Mouse (Mus musculus) forebrain, embryonic 16.5 days (tissue): Measurements from ENCODE around the gene Dtd1. TPM values are rescaled to one million over a fixed set of nuclear protein-coding genes. Genes with fewer than 3 reads are reported as not detected.
A peak's percentile ranks its signal among the peaks of the same experiment; 100 is the strongest.

Experiments
- ATAC-seq: fragments of 200-750 bp; cut with Nextera tagmentation; 2 replicates; pipeline ENCODE4 v1.8.0; 2017; ENCODE audit warnings: mild to moderate bottlenecking, moderate library complexity
- H3K27ac ChIP-seq: fragments of 300-500 bp; sonication (generic); 2 replicates; pipeline ENCODE4 v1.5.1; 2014; ENCODE audit warnings: low read length, control low read depth
- H3K27me3 ChIP-seq: fragments of 300-500 bp; sonication (generic); replicated peaks from 2 replicates; pipeline ENCODE4 v1.6.1; 2014; ENCODE audit warnings: low read length; ENCODE audit not compliant: control insufficient read depth, insufficient read depth
- H3K36me3 ChIP-seq: fragments of 300-500 bp; sonication (generic); 2 replicates; pipeline ENCODE4 v1.6.1; 2014; ENCODE audit not compliant: control insufficient read depth, insufficient read depth
- H3K4me1 ChIP-seq: fragments of 300-500 bp; sonication (generic); replicated peaks from 2 replicates; pipeline ENCODE4 v1.6.1; 2014; ENCODE audit warnings: low read length; ENCODE audit not compliant: control insufficient read depth, insufficient read depth
- H3K4me2 ChIP-seq: fragments of 300-500 bp; sonication (generic); 2 replicates; pipeline ENCODE4 v1.6.1; 2014; ENCODE audit warnings: mild to moderate bottlenecking, low read length, control low read depth
- H3K4me3 ChIP-seq: fragments of 300-500 bp; sonication (generic); replicated peaks from 2 replicates; pipeline ENCODE4 v1.5.1; 2014; ENCODE audit warnings: mild to moderate bottlenecking, low read length, control low read depth
- H3K9ac ChIP-seq: fragments of 300-500 bp; sonication (generic); replicated peaks from 2 replicates; pipeline ENCODE4 v1.6.1; 2014; ENCODE audit warnings: low read depth, low read length, control low read depth
- H3K9me3 ChIP-seq: fragments of 300-500 bp; sonication (generic); 2 replicates; pipeline ENCODE4 v1.6.1; 2016; ENCODE audit warnings: low read length; ENCODE audit not compliant: control insufficient read depth
- WGBS: fragments of 180-500 bp; shearing (Covaris S2); extraction: QIAGEN DNeasy Blood & Tissue Kit; methylation state at CpG from one replicate; pipeline ENCODE4 v1.1.7; 2014; 5-methylcytosine and 5-hydroxymethylcytosine counted together
- polyA plus RNA-seq: library from polyadenylated mRNA; unstranded; fragments of >200 nt; fragmentation: Nextera tagmentation; extraction: Ambion mirVana; gene quantifications from 2 replicates; pipeline ENCODE4 v1.2.1, GENCODE M21; 2015

Dtd1 gene
- polyA plus RNA-seq, 1 experiment from 2014 or later, result 80.4 TPM

DNA sequence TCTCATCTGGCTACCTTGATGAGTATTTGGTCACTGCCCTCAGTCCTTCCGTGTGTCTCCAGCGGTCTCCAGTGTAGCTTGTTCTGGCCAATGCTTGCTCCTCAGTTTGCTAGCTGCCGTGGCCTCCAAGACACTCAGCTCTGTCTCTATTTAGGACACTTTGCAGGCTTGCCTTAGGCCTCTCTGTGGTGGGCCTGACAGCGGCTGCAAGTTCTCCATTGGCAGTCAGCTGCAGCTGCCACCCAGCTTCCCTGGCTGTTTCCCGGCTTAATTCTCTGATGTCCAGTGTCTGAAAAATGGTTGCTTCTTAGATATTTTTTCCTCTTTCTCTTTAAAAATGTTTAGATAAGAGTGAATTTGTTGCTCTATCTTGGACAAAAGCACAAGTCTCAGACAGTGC, 116.6 kb downstream of the Dtd1 start:
- Histone ChIP-seq H3K4me3 (no peak overlapping the region), H3K4me1 (peaks cover 15% of the 10 kb centered on the region), H3K36me3 (no peaks in the 10 kb centered on the region), H3K9ac (no peak overlapping the region), H3K27me3 (no peaks in the 10 kb centered on the region), H3K9me3 (no peaks in the 10 kb centered on the region), H3K27ac (no peak overlapping the region), H3K4me2 (no peak overlapping the region)
- 91% methylated on average over 5 of the region's 5 CpGs for WGBS
- ATAC-seq, result no peak

DNA sequence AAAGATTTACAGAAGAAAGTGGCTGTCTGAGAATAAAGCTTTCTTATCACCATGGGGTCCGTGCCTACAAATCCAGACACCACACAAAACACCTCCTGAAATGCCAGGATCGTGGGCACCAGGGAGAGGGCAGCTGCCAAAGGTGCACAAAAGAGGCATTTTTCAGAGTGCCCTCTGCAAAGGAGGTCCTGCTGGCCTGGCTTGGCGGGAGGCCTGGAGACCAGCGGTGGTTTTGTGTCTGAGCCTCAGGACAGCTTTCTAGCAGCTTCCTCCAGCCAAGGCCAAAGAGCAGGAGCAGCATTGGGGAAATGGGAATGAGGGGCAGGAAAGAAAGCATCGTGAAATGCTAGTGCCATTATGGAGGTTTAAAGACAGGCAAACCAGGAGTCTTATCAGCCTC, 118.6 kb downstream of the Dtd1 start:
- WGBS, result 32% methylated on average over 5 of the region's 5 CpGs
- Histone ChIP-seq H3K27ac (no peak overlapping the region), H3K4me1 (peaks cover 15% of the 10 kb centered on the region), H3K9me3 (no peaks in the 10 kb centered on the region), H3K27me3 (no peaks in the 10 kb centered on the region), H3K36me3 (no peaks in the 10 kb centered on the region), H3K9ac (no peak overlapping the region), H3K4me3 (no peak overlapping the region), H3K4me2 (no peak overlapping the region)
- ATAC-seq, result no peak

DNA sequence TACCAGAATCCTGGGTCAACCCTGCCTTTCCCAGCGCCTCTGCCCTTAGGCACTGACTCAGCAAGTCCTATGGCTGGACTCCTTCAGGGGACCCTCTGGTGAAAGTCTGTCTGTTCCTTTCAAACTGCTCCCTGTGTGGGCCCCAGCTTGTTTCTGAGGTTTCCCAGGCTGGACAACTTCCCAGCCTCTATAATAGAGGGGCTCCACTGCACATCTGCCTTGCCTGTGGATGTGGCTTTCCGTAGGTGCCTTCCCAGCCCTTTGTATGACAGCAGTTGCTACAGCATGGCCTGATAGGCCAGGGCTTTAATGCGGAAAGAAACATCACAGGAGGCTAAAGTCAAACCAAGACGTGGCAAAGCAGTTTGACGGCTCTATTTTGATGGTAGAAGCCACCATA, 119.6 kb downstream of the Dtd1 start:
- no peak overlapping the region for H3K9ac ChIP-seq
- H3K27me3 ChIP-seq, result no peaks in the 10 kb centered on the region
- no peak for ATAC-seq
- peaks cover 15% of the 10 kb centered on the region for H3K4me1 ChIP-seq
- H3K9me3 ChIP-seq, result no peaks in the 10 kb centered on the region
- no peak overlapping the region for H3K27ac ChIP-seq
- no peak overlapping the region for H3K4me2 ChIP-seq
- WGBS, result 74% methylated on average over 5 of the region's 5 CpGs
- H3K36me3 ChIP-seq, result no peaks in the 10 kb centered on the region
- no peak overlapping the region for H3K4me3 ChIP-seq

- Histone ChIP-seq H3K4me3 (no peak overlapping the region), H3K36me3 (no peaks in the 10 kb centered on the region), H3K4me2 (no peak overlapping the region), H3K9me3 (no peaks in the 10 kb centered on the region), H3K27ac (no peak overlapping the region), H3K27me3 (no peaks in the 10 kb centered on the region), H3K4me1 (peaks cover 15% of the 10 kb centered on the region), H3K9ac (no peak overlapping the region)
- 68% methylated on average over 4 of the region's 4 CpGs for whole genome bisulfite sequencing
- peak; percentile 36; the same call in 1 of the 2 replicates for ATAC-seq
These were observed 120.0 kb downstream of the Dtd1 start for GRCm38 (mm10) chr2:144719718-144720117.

DNA sequence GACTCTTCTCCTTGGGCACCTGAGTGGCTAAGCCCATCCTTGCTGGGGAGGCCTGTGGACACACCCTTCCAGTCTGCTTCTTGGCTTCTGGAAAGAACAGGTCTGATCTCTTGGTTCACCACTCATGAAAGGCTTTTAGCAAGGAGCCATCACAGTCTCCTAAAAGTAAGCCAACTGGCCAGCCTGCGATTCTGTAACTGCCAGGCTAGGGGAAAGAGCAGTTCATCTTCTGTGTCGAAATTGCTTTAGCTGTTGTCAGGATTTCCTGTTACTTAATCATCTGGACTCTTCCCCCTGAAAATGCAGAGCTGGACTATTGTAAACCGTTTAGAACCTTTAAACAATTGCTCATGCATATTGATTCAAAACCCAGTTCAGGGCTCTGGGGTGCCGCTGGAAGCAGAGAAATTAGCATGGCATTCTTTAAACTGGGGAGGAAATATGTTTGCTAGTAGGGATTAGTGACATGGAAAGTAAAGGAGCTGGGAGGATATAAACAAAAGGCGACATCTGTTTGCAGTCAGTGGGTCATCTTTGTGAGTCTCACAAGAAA, 120.8 kb downstream of the Dtd1 start:
- Histone ChIP-seq H3K4me3 (no peak overlapping the region), H3K4me1 (peaks cover 15% of the 10 kb centered on the region), H3K27ac (no peak overlapping the region), H3K4me2 (no peak overlapping the region), H3K9me3 (no peaks in the 10 kb centered on the region), H3K27me3 (no peaks in the 10 kb centered on the region), H3K36me3 (no peaks in the 10 kb centered on the region), H3K9ac (no peak overlapping the region)
- WGBS, result 25% methylated on average over 5 of the region's 5 CpGs
- ATAC-seq, result no peak

DNA sequence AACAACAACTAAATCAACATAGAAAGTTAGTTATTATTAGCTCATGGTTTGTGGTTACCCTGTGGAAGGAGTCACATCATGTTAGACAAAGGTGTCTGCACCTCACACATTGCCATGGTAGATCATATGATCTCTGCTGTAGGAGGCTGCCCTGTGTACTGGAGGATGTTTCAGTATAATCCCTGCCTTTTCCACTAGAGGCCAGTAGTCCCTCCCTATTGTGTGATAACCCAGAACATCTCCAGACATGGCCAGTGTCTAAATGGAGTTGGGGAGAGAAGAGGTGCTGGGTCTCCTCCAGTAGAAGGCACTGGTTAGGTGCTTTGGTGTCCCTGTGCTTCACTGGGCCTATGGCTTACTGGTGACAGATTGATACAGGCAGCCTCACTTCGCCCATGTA, 125.0 kb downstream of the Dtd1 start:
- no peak overlapping the region for H3K4me3 ChIP-seq
- no peaks in the 10 kb centered on the region for H3K27me3 ChIP-seq
- H3K36me3 ChIP-seq, result no peaks in the 10 kb centered on the region
- 95% methylated on average over 1 of the region's 1 CpGs for WGBS
- peaks cover 6% of the 10 kb centered on the region for H3K4me1 ChIP-seq
- no peaks in the 10 kb centered on the region for H3K9me3 ChIP-seq
- no peak overlapping the region for H3K9ac ChIP-seq
- H3K4me2 ChIP-seq, result no peak overlapping the region
- peak; percentile 57; the same call in 1 of the 2 replicates for ATAC-seq
- H3K27ac ChIP-seq, result no peak overlapping the region

- Histone ChIP-seq H3K27ac (no peak overlapping the region), H3K4me2 (no peak overlapping the region), H3K36me3 (no peaks in the 10 kb centered on the region), H3K4me3 (no peak overlapping the region), H3K27me3 (no peaks in the 10 kb centered on the region), H3K9me3 (no peaks in the 10 kb centered on the region), H3K4me1 (no peaks in the 10 kb centered on the region), H3K9ac (no peak overlapping the region)
- no peak for ATAC-seq
- WGBS, result 96% methylated on average over 3 of the region's 3 CpGs
These were observed 127.4 kb downstream of the Dtd1 start for GRCm38 (mm10) chr2:144727136-144727535.

DNA sequence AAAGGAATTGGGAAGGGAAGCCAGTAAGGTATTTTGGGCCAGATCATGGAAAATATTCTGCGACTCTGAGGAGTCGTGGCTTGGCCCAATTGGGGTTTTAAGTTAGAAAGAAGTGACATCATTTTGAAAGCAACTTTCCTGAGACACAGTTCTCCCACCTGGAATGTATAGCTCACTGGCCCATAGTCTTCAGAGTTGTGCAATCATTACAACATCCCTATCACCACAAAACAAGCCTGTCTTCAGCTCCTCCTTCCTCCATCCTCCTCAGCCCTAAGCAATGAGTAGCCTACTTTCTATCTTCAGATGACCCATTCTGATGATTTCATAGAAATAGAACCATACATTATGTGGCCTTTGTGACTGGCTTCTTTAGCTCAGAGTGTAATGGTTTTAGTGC, 130.1 kb downstream of the Dtd1 start:
- Histone ChIP-seq H3K4me1 (no peaks in the 10 kb centered on the region), H3K36me3 (no peaks in the 10 kb centered on the region), H3K4me3 (no peak overlapping the region), H3K27me3 (no peaks in the 10 kb centered on the region), H3K4me2 (no peak overlapping the region), H3K9ac (no peak overlapping the region), H3K9me3 (no peaks in the 10 kb centered on the region), H3K27ac (no peak overlapping the region)
- 97% methylated on average over 2 of the region's 2 CpGs for WGBS
- no peak for ATAC-seq

- no peaks in the 10 kb centered on the region for H3K4me1 ChIP-seq
- H3K9ac ChIP-seq, result no peak overlapping the region
- H3K27ac ChIP-seq, result no peak overlapping the region
- no peak overlapping the region for H3K4me3 ChIP-seq
- ATAC-seq, result no peak
- WGBS, result 95% methylated on average over 5 of the region's 5 CpGs
- no peaks in the 10 kb centered on the region for H3K9me3 ChIP-seq
- no peaks in the 10 kb centered on the region for H3K36me3 ChIP-seq
- no peak overlapping the region for H3K4me2 ChIP-seq
- no peaks in the 10 kb centered on the region for H3K27me3 ChIP-seq
These were observed 138.5 kb downstream of the Dtd1 start for GRCm38 (mm10) chr2:144738161-144738560.

- 78% methylated on average over 5 of the region's 5 CpGs for WGBS
- H3K4me2 ChIP-seq, result no peak overlapping the region
- H3K9ac ChIP-seq, result no peak overlapping the region
- no peaks in the 10 kb centered on the region for H3K4me1 ChIP-seq
- no peak overlapping the region for H3K4me3 ChIP-seq
- H3K27ac ChIP-seq, result no peak overlapping the region
- no peak for ATAC-seq
- H3K36me3 ChIP-seq, result no peaks in the 10 kb centered on the region
- H3K27me3 ChIP-seq, result no peaks in the 10 kb centered on the region
- no peaks in the 10 kb centered on the region for H3K9me3 ChIP-seq
These were observed 138.9 kb downstream of the Dtd1 start for GRCm38 (mm10) chr2:144738576-144738975.
